Mouse (Mus musculus): Measurements from ENCODE around the gene Klhl21.

- no peak for TF ChIP-seq FLI1 (IDR thresholded peaks at IDR 0.05; ENCODE audit: low read length)
- no peak for TF ChIP-seq GATA1 (IDR thresholded peaks at IDR 0.05; ENCODE audit: borderline replicate concordance, low read length)
Observed at GRCm38 (mm10) chr4:151986650-151987049, 22.0 kb upstream of the Klhl21 start.
